Mouse (Mus musculus) macrophage (primary cell): ENCODE measurements around the gene Rbl1. TPM values are rescaled to one million over a fixed set of nuclear protein-coding genes. Genes with fewer than 3 reads are reported as not detected.

Experiments used
- H3K27ac ChIP-seq: fragments of 350-480 bp; formaldehyde crosslinking; 2 replicates; pipeline ENCODE4 v1.9.0; 2021
- H3K36me3 ChIP-seq: fragments of 350-480 bp; formaldehyde crosslinking; 2 replicates; pipeline ENCODE4 v1.9.0; 2021; ENCODE audit errors: inconsistent target
- H3K4me3 ChIP-seq: fragments of 350-480 bp; formaldehyde crosslinking; 2 replicates; pipeline ENCODE4 v1.9.0; 2021; ENCODE audit errors: inconsistent target
- H3K79me2 ChIP-seq: fragments of 350-480 bp; formaldehyde crosslinking; 2 replicates; pipeline ENCODE4 v1.9.0; 2021; ENCODE audit errors: inconsistent target
- WGBS: methylation state at CpG from one replicate; pipeline ENCODE4 v1.1.7; 2026; ENCODE audit warnings: inconsistent platforms; ENCODE audit not compliant: missing documents; 5-methylcytosine and 5-hydroxymethylcytosine counted together
- polyA plus RNA-seq: library from polyadenylated mRNA; stranded (reverse); fragments of 250-400 nt; gene quantifications from 3 replicates; pipeline ENCODE4 v1.2.4, GENCODE M21; 2018; ENCODE audit warnings: inconsistent platforms

Gene Rbl1
- polyA plus RNA-seq, 1 experiment from 2014 or later: 10.6 TPM

DNA sequence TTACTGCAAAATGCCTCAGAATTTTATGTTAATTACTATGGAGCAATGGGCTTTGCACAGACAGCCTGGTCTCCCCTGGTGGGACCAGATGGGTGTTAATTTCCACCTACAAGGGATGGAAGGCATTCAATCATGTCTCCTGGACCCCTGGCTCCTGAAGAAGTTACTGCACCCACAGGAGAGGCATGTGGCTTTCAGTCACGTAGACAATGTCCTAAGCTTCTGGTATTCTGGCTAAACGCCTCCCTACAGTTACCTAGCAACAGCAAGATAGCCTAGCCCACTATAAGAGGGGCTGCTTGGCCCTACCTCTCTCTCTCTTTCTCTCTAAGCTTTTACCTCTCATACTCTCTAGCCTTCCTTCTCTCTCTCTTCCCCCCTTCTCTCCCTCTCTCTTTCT, 102.1 kb downstream of the Rbl1 start:
- 92% methylated on average over 2 of the region's 2 CpGs for WGBS
- peaks cover 96% of the 10 kb centered on the region for H3K36me3 ChIP-seq

DNA sequence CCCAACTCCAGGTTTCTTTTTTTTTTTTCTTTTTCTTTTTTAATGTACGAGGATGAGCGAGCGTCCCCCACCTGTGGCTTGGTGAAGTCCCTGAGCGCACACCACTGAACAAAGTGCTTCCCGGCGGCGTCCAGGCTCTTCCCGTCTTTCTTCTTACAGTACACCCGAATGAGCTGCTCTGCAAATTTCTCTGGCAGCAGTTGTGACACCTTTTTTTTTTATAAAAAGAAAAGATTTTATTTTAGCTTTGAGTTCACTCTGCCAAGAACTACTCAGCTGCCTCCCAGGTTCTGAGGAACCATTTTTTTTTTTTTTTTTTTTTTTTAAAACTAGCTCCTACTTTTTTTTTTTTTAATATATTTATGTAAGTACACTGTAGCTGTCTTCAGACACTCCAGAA, 102.7 kb downstream of the Rbl1 start:
- H3K27ac ChIP-seq: no peak overlapping the region
- no peaks in the 10 kb centered on the region; the same call in 1 of the 2 replicates for H3K79me2 ChIP-seq
- peaks cover 96% of the 10 kb centered on the region for H3K36me3 ChIP-seq
- WGBS: 96% methylated on average over 9 of the region's 9 CpGs
- H3K4me3 ChIP-seq: no peak overlapping the region

More for the DNA sequence above, 102.1 kb downstream of the Rbl1 start:
- Histone ChIP-seq H3K79me2 (no peaks in the 10 kb centered on the region; the same call in 1 of the 2 replicates), H3K4me3 (no peak overlapping the region), H3K27ac (no peak overlapping the region)

DNA sequence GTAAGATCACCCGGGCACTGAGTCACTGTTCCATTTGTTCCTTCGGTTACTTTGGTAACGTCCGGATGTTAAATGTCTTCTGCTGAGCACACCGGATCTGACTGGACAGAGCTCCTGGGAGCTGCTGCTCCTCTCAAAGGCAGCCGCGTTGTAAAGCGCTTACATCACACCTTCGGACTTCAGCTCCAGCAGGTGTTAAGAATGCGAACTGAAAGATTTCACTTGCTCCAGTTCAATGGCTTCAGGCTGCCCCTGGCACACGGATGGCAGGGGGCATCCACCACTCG, 104.1 kb downstream of the Rbl1 start:
- no peak overlapping the region for H3K27ac ChIP-seq

GRCm38 (mm10) chr2:157099532-157100318, 104.6 kb downstream of the Rbl1 start:
- Histone ChIP-seq H3K36me3 (peaks cover 83% of the 10 kb centered on the region), H3K79me2 (no peaks in the 10 kb centered on the region; the same call in 1 of the 2 replicates), H3K4me3 (no peak overlapping the region), H3K27ac (peak overlapping the region; percentile 7; the same call in 1 of the 2 replicates)
- 78% methylated on average over 8 of the region's 12 CpGs for WGBS

More for the DNA sequence above, 104.1 kb downstream of the Rbl1 start:
- 96% methylated on average over 12 of the region's 12 CpGs for WGBS
- Histone ChIP-seq H3K79me2 (no peaks in the 10 kb centered on the region; the same call in 1 of the 2 replicates), H3K4me3 (no peak overlapping the region), H3K36me3 (peaks cover 88% of the 10 kb centered on the region)

Other genes starting within 250 kb of the Rbl1 start
- 24.2 to 37.2 TPM (median 32.1 TPM) in 3 replicates for gene Ndrg3, start 212.5 kb downstream of the Rbl1 start, polyA plus RNA-seq
- 3.3 to 6.5 TPM (median 3.4 TPM) in 3 replicates for gene Dsn1, start 197.4 kb downstream of the Rbl1 start, polyA plus RNA-seq
- 8.1 to 15.4 TPM (median 10.2 TPM) in 3 replicates for gene Soga1, start 125.3 kb downstream of the Rbl1 start, polyA plus RNA-seq
- not detected in 3 replicates for gene Tldc2, start 117.5 kb downstream of the Rbl1 start, polyA plus RNA-seq
- gene Samhd1, start 69.3 kb downstream of the Rbl1 start, polyA plus RNA-seq: 206 to 608 TPM (median 460 TPM) in 3 replicates
- 178 to 217 TPM (median 184 TPM) in 3 replicates for gene Rpn2, start 74.5 kb upstream of the Rbl1 start, polyA plus RNA-seq
- gene Mroh8, start 75.0 kb upstream of the Rbl1 start, polyA plus RNA-seq: 0.15 to 0.18 TPM in 2 of 3 replicates, not detected in the other
- gene Ghrh, start 143.0 kb upstream of the Rbl1 start, polyA plus RNA-seq: not detected in 3 replicates
- 36.1 to 57.8 TPM (median 47.9 TPM) in 3 replicates for gene Manbal, start 163.1 kb upstream of the Rbl1 start, polyA plus RNA-seq
- gene Src, start 213.9 kb upstream of the Rbl1 start, polyA plus RNA-seq: 1.8 to 3.1 TPM (median 2.2 TPM) in 3 replicates